Mouse (Mus musculus) limb, embryonic 14.5 days (tissue): ENCODE measurements at regions not wholly inside any gene's neighbourhood (a gene's known extent, or its start where the extent isn't known, plus 50 kb on each side); places are given as distances from the start of the nearest gene placed in this dataset.

Experiments
- ATAC-seq: fragments of 200-750 bp; cut with Nextera tagmentation; 2 replicates; pipeline ENCODE4 v1.8.0; 2017; ENCODE audit warnings: low read depth, moderate number of reproducible peaks, moderate TSS enrichment; ENCODE audit not compliant: low FRiP score
- DNase-seq: peaks from one replicate; pipeline ENCODE4 v3.0.0-alpha.2; 2015; ENCODE audit warnings: low spot score
- H3K27ac ChIP-seq: fragments of 300-500 bp; sonication (generic); replicated peaks from 2 replicates; pipeline ENCODE4 v1.5.1; 2014; ENCODE audit warnings: low read depth, mild to moderate bottlenecking, low read length, moderate library complexity, mixed read lengths
- H3K27me3 ChIP-seq: fragments of 300-500 bp; sonication (generic); 2 replicates; pipeline ENCODE4 v1.6.1; 2014; ENCODE audit warnings: low read length, mixed read lengths; ENCODE audit not compliant: control insufficient read depth, insufficient read depth
- H3K36me3 ChIP-seq: fragments of 300-500 bp; sonication (generic); 2 replicates; pipeline ENCODE4 v1.6.1; 2014; ENCODE audit warnings: mild to moderate bottlenecking, low read length, moderate library complexity, mixed read lengths; ENCODE audit not compliant: control insufficient read depth, insufficient read depth
- H3K4me1 ChIP-seq: fragments of 300-500 bp; sonication (generic); 2 replicates; pipeline ENCODE4 v1.6.1; 2014; ENCODE audit warnings: antibody characterized with exemption, low read length, mixed read lengths; ENCODE audit not compliant: control insufficient read depth, insufficient read depth
- H3K4me2 ChIP-seq: fragments of 300-500 bp; sonication (generic); replicated peaks from 2 replicates; pipeline ENCODE4 v1.6.1; 2014; ENCODE audit warnings: low read depth, mild to moderate bottlenecking, low read length, moderate library complexity; ENCODE audit not compliant: severe bottlenecking
- H3K4me3 ChIP-seq: fragments of 300-500 bp; sonication (generic); replicated peaks from 2 replicates; pipeline ENCODE4 v1.5.1; 2014; ENCODE audit warnings: low read length
- H3K9ac ChIP-seq: fragments of 300-500 bp; sonication (generic); 2 replicates; pipeline ENCODE4 v1.6.1; 2014; ENCODE audit warnings: mild to moderate bottlenecking, low read depth, low read length, moderate library complexity; ENCODE audit not compliant: severe bottlenecking
- H3K9me3 ChIP-seq: fragments of 300-500 bp; sonication (generic); 2 replicates; pipeline ENCODE4 v1.6.1; 2016; ENCODE audit warnings: low read length; ENCODE audit not compliant: control insufficient read depth
- POLR2A ChIP-seq: fragments of 200-500 bp; IDR thresholded peaks from 2 replicates; pipeline ENCODE4 v1.8.0; 2012; ENCODE audit warnings: inconsistent platforms, mild to moderate bottlenecking, moderate library complexity, borderline replicate concordance; ENCODE audit not compliant: insufficient read depth, insufficient read length; ENCODE audit errors: extremely low read depth
- WGBS: fragments of 180-500 bp; shearing (Covaris S2); extraction: QIAGEN DNeasy Blood & Tissue Kit; methylation state at CpG from one replicate; pipeline ENCODE4 v1.1.7; 2014; 5-methylcytosine and 5-hydroxymethylcytosine counted together

DNA sequence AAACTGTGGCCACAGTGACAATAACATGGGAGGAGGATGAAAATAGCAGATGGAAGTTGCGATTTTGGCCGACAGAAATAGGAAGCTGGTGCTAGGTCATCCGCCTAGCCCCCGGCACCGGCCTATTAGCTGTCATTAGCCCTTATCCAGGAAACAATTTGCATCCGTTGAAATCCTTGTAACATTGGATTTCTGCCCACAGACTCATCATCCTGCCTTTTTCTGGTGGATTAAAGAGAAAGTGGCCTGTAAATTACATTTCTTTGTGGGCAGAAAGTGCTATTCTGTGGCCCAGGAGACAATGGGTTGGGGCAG lies 261.1 kb upstream of the Gm10131 start:
- Histone ChIP-seq H3K4me1 (no peaks in the 10 kb centered on the region), H3K27me3 (no peaks in the 10 kb centered on the region), H3K9ac (no peak overlapping the region), H3K27ac (no peak overlapping the region), H3K4me3 (no peak overlapping the region), H3K4me2 (no peak overlapping the region), H3K9me3 (no peaks in the 10 kb centered on the region), H3K36me3 (no peaks in the 10 kb centered on the region)
- WGBS = 60% methylated on average over 6 of the region's 6 CpGs
- no peak for TF ChIP-seq POLR2A
- DNase-seq (no peak), ATAC-seq (no peak)

DNA sequence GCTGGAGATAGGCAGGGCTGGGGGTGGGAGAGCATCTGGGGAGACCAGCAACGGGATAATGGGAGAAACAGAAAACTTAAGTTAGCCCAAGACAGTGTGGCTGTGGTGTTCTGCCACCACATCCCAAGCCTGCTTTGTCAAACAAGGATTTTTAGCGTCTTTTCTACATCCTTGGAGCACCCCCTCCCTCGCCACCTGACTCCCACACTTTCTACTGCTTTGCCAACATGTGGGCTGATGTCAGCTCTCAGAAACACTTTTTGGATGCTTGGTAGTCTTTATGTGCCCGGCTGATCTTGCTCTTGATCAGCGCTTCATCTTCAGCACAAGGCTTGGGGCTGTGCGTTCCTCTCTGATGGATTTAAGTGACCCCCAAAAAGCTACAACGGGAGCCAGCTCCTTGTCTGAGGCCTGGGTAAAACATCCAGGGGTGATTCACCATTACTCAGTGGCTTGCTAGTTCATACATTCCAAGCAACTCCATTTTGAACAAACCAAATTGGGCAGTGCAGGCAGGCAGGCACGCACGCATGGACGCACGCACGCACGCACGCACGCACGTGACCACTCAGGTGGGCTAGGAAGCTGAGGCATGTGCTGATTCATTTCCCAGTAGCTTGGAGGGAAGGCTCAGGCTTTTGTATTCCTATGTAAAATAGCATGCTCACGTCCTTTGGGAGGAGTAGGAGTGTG lies 260.6 kb upstream of the Gm10131 start:
- Histone ChIP-seq H3K9ac (no peak overlapping the region), H3K4me1 (no peaks in the 10 kb centered on the region), H3K27ac (no peak overlapping the region), H3K4me3 (no peak overlapping the region), H3K4me2 (no peak overlapping the region), H3K27me3 (no peaks in the 10 kb centered on the region), H3K36me3 (no peaks in the 10 kb centered on the region), H3K9me3 (no peaks in the 10 kb centered on the region)
- ATAC-seq = no peak
- no peak for TF ChIP-seq POLR2A
- WGBS = 86% methylated on average over 17 of the region's 17 CpGs
- DNase-seq = no peak

DNA sequence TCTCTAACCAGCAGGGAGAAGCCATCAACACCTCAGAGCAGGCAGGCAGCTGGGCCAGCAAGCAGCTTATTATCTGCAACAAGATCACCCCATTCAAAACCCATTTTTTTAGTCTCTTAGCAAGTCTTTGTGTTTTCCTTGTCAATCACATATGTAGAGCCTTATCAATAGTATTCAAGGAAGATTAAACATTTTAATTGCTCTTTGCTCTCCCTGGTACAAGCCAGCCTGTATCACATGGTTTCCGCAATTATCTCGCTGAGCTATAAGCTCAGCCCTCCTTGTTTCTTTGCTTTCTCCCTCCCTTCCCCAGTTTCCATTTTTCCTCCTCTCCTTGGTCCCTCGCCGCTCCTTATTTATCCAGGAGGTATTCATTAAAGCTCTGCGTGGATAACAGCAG lies 259.9 kb upstream of the Gm10131 start:
- Histone ChIP-seq H3K4me1 (no peaks in the 10 kb centered on the region), H3K4me3 (no peak overlapping the region), H3K36me3 (no peaks in the 10 kb centered on the region), H3K9ac (no peak overlapping the region), H3K4me2 (no peak overlapping the region), H3K27ac (no peak overlapping the region), H3K9me3 (no peaks in the 10 kb centered on the region), H3K27me3 (no peaks in the 10 kb centered on the region)
- TF ChIP-seq POLR2A = no peak
- 63% methylated on average over 5 of the region's 5 CpGs for WGBS
- DNase-seq (no peak), ATAC-seq (no peak)

DNA sequence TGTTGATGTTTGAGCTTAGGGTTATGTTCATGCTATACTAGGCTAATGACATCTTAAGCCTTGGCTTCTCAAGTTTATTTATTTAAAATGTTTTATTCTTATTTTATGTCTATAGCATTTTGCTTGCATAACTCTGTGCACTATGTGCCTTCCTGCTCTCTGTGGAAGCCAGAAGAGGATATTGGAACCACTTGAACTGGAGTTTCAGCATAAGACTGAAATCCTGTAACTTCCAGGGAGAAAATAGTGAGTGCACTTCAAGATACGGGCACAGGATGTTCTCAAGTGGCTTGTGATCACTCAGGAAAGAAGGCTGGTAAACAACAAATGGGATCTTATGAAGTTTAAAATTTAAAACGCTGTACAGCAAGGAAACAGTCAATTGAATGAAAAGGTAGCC lies 257.0 kb upstream of the Gm10131 start:
- H3K9ac ChIP-seq = no peak overlapping the region

DNA sequence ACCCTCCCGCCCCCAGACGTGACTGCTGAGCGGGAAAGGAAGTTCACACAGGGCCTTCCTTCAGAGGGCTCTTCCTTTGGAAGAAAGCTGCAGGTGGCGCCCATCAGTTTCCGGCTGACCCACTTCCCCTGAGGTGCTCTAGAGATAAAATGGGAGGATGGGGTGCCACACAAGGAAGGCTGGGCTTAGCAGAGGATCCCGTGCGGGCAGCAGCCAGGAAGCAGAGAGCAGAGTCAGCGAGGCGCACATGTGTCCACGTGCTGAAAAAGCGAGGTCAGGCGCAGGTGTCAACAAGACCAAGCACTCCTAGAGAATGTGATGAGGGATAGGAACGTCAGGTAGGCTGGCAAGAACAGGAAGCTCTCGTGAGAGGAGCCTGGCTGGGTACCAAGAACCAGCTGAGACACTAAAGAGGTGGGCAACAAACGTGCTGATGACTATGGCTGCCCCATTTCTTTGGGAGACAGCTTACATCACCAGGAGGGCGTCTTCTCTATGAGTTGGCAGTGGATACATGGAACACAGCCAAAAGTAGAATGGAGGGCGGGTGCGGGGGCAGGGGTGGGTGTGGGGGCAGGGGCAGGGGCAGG lies 253.0 kb upstream of the Gm10131 start:
- ATAC-seq (no peak), DNase-seq (no peak)
- Histone ChIP-seq H3K4me1 (peaks cover 4% of the 10 kb centered on the region; the same call in 1 of the 2 replicates), H3K4me2 (no peak overlapping the region), H3K27me3 (no peaks in the 10 kb centered on the region), H3K9ac (no peak overlapping the region), H3K36me3 (no peaks in the 10 kb centered on the region), H3K27ac (no peak overlapping the region), H3K4me3 (no peak overlapping the region), H3K9me3 (no peaks in the 10 kb centered on the region)
- no peak for TF ChIP-seq POLR2A
- WGBS = 78% methylated on average over 18 of the region's 18 CpGs

More for the DNA sequence above, 257.0 kb upstream of the Gm10131 start:
- 70% methylated on average over 2 of the region's 2 CpGs for WGBS
- ATAC-seq (no peak), DNase-seq (no peak)
- H3K4me3 ChIP-seq = no peak overlapping the region
- no peak overlapping the region for H3K4me2 ChIP-seq
- peaks cover 4% of the 10 kb centered on the region; the same call in 1 of the 2 replicates for H3K4me1 ChIP-seq
- H3K9me3 ChIP-seq = no peaks in the 10 kb centered on the region
- no peaks in the 10 kb centered on the region for H3K36me3 ChIP-seq
- H3K27me3 ChIP-seq = no peaks in the 10 kb centered on the region
- no peak for TF ChIP-seq POLR2A
- no peak overlapping the region for H3K27ac ChIP-seq
